Mouse (Mus musculus) cortical plate, adult 2 months (tissue): ENCODE measurements around the gene Pes1. TPM values are rescaled to one million over a fixed set of nuclear protein-coding genes. Genes with fewer than 3 reads are reported as not detected.

Experiments used
- H3K27ac ChIP-seq: fragments of 200-500 bp; 2 replicates; pipeline ENCODE4 v1.5.1; 2012; ENCODE audit warnings: low read length, control low read depth, inconsistent platforms; ENCODE audit not compliant: insufficient read depth
- H3K4me1 ChIP-seq: fragments of 200-500 bp; 2 replicates; pipeline ENCODE4 v1.6.1; 2011; ENCODE audit warnings: low read length; ENCODE audit not compliant: control insufficient read depth, insufficient read depth
- H3K4me3 ChIP-seq: fragments of 200-500 bp; 2 replicates; pipeline ENCODE4 v1.5.1; 2011; ENCODE audit warnings: mild to moderate bottlenecking, low read length, control low read depth; ENCODE audit not compliant: insufficient read depth
- CTCF ChIP-seq: fragments of 200-500 bp; IDR thresholded peaks from 2 replicates; pipeline ENCODE4 v1.5.1; 2011; ENCODE audit warnings: mild to moderate bottlenecking, control low read depth, low read length; ENCODE audit not compliant: insufficient read depth; ENCODE audit errors: extremely low read depth
- POLR2A ChIP-seq: fragments of 200-500 bp; IDR thresholded peaks from 2 replicates; pipeline ENCODE4 v1.6.1; 2011; ENCODE audit warnings: mild to moderate bottlenecking, low read length, control low read depth; ENCODE audit not compliant: insufficient read depth; ENCODE audit errors: extremely low read depth
- polyA plus RNA-seq: library from polyadenylated mRNA; depleted of rRNA; stranded (reverse); fragments of >200 nt; gene quantifications from 2 replicates; pipeline ENCODE4 v1.2.3, GENCODE M21; 2012

Pes1 gene
- polyA plus RNA-seq, 1 experiment, result 34.4 TPM

DNA sequence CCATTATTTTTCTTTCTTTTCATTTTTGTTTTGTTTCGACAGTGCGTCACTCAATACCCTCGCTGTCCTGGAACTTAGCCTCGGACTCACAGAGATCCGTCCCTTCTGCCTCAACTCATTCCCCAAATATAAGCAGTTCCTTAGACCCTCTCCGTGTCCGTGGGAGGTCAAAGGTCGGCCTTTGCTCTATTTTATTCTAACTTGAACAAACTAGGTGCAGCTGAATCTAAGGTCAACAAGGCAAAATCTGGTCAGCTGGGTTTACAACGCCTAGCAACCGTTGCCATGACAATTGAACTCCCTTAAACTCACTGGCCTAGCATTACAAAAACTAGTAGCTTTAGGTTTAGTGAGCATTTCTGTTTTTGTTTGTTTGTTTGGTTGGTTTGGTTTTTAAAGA, 620 bp upstream of the Pes1 start:
- TF ChIP-seq POLR2A, result no peak
- no peak for TF ChIP-seq CTCF
- Histone ChIP-seq H3K27ac (no peak overlapping the region), H3K4me3 (peak overlapping the region; percentile 63), H3K4me1 (peaks cover 3% of the 10 kb centered on the region; the same call in 1 of the 2 replicates)

DNA sequence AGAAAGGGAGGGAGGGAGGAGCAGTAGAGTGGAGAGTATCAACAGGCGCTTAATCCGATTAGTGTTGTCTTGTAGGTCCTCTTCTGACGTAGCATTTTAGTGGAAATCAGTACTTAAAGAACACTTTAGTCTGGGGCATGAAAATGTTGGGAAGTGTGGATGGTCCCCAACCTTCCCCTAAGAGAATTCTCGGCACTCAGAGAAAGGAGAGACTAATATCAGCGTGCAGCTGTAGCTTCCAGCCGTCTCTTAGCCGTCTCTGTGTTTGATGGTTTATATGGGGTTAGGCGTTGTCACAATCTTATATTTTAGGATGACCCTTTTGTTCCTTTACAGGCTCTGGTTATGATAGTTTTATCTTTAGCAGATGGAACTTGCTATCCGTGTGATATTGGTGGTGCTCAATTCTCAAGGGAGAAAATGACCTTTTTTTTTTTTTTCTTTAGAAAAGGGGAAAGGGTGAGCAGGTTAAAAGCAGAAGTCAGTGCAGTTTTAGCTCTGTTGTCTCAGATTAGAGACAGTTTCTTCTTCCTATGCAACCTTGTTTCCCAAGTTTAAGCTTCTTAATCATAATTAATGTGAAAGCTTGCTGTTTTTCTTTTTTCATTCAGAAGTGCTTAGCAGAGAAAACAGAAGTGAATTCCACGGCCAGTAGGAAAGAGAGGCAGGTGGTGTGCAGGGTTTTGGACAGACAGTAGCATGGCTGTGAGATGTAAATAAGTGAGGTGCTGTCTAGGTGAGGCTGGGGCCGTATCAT, 819 bp downstream of the Pes1 start:
- peaks cover 3% of the 10 kb centered on the region; the same call in 1 of the 2 replicates for H3K4me1 ChIP-seq
- no peak overlapping the region for H3K27ac ChIP-seq
- TF ChIP-seq CTCF (no peak), POLR2A (no peak)
- peak overlapping the region; percentile 63 for H3K4me3 ChIP-seq

DNA sequence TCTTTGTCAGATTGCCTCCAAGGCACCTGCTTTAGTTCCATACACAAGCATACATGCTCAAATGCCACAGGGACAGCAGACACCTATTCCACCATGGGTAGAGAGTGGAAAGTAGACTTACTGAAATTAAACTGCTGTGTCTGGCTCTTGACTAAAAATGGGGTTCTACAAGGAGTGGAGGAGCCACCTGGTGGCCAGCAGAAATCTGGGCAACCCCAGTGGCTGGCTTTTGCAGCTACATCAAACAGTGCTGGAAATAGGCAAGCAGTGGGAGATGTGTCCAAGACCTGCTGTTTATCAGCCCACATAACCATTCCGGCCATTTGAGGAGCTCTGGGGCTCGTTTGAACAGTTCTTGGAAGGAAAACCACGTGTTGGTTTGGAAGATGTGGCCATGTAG, 6.1 kb downstream of the Pes1 start:
- Histone ChIP-seq H3K4me3 (no peak overlapping the region), H3K4me1 (peaks cover 3% of the 10 kb centered on the region; the same call in 1 of the 2 replicates), H3K27ac (no peak overlapping the region)
- TF ChIP-seq POLR2A, result no peak
- TF ChIP-seq CTCF, result peak; percentile 39

DNA sequence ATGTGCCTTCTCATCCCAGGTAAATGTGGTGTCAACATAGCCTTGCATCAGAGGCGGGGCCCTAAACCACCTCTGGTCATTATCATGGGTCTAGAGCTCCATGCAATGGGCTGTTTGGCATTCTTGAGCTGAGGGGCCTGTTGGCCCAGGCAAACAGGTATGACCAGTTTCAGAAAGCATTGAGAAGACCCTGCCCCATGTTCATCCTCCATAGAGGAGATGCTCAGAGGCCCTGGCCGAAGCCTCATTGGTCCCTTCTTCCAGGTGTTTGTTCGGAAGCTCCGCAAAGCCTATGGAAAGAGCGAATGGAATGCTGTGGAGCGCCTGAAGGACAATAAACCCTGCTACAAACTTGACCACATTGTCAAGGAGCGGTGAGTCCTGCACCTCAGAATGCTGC, 6.6 kb downstream of the Pes1 start:
- Histone ChIP-seq H3K27ac (no peak overlapping the region), H3K4me3 (no peak overlapping the region), H3K4me1 (no peaks in the 10 kb centered on the region)
- TF ChIP-seq CTCF (no peak), POLR2A (no peak)

DNA sequence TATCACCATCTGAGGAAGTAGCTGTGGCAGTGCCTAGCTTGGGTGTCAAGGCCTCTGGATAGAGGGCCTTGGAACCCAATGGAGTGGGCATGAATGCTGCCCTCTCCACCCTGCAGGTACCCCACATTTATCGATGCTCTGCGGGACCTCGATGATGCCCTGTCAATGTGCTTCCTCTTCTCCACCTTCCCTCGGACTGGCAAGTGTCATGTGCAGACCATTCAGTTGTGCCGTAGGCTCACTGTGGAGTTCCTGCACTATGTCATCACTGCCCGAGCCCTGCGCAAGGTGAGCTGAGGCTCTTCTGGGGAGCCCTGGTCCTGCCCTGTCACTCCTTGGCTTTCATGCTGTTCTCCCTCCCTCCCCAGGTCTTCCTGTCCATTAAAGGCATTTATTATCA, 9.3 kb downstream of the Pes1 start:
- Histone ChIP-seq H3K4me1 (no peaks in the 10 kb centered on the region), H3K4me3 (no peak overlapping the region), H3K27ac (no peak overlapping the region)
- TF ChIP-seq CTCF (no peak), POLR2A (no peak)

DNA sequence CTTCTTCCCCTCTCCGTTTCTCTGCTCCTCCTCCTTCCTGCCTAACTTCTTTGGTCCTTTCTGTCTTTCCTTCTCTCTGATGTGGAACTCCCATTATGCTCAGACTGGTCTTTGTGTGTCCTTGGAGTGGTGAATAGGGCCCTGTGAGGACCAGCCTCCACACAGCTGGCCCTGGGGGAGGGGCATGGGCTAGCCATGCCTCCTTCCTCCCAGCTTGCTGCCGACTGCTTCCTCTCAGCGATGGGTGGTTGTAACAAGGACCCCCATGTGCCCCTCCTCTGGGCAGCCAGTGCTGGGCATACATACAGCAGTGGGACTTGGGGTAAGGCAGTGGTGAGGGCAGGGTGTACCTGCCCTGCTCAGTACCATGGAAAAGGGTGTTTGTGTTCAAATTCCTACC, 10.5 kb downstream of the Pes1 start:
- H3K4me3 ChIP-seq, result no peak overlapping the region
- TF ChIP-seq CTCF, result no peak
- TF ChIP-seq POLR2A, result no peak
- no peaks in the 10 kb centered on the region for H3K4me1 ChIP-seq
- no peak overlapping the region; the same call in 1 of the 2 replicates for H3K27ac ChIP-seq

DNA sequence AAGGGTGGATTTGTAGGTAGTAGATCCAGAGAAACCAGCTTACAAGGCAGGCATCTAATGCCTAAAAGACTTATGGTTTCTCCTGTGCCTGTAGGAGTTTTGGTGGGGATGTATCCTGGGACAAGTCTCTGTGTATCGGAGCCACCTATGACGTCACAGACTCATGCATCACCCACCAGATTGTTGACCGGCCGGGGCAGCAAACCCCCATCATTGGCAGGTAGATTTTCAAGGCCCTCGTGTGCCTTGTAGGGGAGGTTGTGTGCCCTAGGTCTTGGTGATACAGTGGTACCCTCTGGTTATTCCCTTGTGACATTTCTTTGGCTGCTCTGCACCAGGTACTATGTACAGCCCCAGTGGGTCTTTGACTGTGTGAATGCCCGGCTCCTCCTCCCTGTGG, 12.9 kb downstream of the Pes1 start, which contains the start of gene 4930556J24Rik:
Gene 4930556J24Rik (minus strand): TSS at position 101 of the 400 bp plus-strand sequence.
- no peaks in the 10 kb centered on the region for H3K4me1 ChIP-seq
- no peak within 1 kb of the TSS for H3K27ac ChIP-seq
- no peak within 1 kb of the TSS for H3K4me3 ChIP-seq
- TF ChIP-seq POLR2A (no peak), CTCF (no peak)

DNA sequence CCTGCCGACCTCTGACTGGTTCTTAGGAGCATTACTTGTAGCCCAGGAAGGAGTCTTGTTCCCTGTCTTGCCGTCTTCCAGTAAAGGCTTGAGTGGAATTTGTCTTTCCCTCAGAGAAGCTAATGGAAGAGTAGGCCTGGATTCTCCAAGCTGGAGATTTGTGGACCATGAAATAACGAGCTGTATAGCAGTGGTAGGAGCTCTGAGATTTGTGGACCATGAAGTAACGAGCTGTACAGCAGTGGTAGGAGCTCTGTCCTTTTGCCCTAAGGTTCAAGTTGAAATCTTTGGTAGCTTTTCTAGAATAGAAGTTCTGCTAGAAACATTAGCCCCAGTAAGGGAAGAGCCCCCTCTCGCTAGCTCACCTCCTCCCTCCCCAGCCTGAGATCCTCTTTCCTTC, 14.6 kb downstream of the Pes1 start:
- H3K27ac ChIP-seq, result no peak overlapping the region
- no peak overlapping the region for H3K4me3 ChIP-seq
- no peak for TF ChIP-seq POLR2A
- no peaks in the 10 kb centered on the region for H3K4me1 ChIP-seq

DNA sequence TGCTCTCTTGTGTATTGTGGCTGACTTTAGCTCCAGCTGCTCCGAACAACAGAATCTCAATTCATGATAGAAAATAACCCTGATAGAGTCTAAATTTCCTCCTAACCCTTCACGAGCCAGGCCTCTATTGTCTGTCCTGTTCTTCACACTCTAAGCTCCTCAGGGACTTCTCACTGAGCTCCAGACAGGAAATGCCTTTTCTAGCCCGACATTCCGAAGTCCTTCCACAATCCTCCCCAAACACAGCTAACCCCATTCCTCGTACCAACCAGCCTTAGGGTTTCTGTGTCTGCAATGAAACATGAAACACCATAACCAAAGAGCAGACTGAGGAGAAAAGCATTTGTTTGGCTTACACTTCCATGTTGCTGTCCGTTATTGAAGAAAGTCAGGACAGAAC, 17.8 kb downstream of the Pes1 start:
- Histone ChIP-seq H3K4me3 (no peak overlapping the region), H3K27ac (no peak overlapping the region), H3K4me1 (no peaks in the 10 kb centered on the region)
- TF ChIP-seq POLR2A, result no peak
- TF ChIP-seq CTCF, result no peak
